Mouse (Mus musculus) embryonic facial prominence, embryonic 11.5 days (tissue): ENCODE data around the gene Tmem240. TPM values are rescaled to one million over a fixed set of nuclear protein-coding genes. Genes with fewer than 3 reads are reported as not detected.

ENCODE experiments used
- ATAC-seq: fragments of 200-750 bp; cut with Nextera tagmentation; replicated peaks from 2 replicates; pipeline ENCODE4 v1.8.0; 2017; ENCODE audit warnings: low read depth; ENCODE audit not compliant: insufficient number of reproducible peaks, low FRiP score, low TSS enrichment
- DNase-seq: peaks from one replicate; pipeline ENCODE4 v3.0.0-alpha.2; 2015; ENCODE audit warnings: low spot score
- H3K27ac ChIP-seq: fragments of 300-500 bp; sonication (generic); replicated peaks from 2 replicates; pipeline ENCODE4 v1.5.1; 2014; ENCODE audit warnings: mild to moderate bottlenecking, low read depth, low read length, control low read depth
- H3K27me3 ChIP-seq: fragments of 300-500 bp; sonication (generic); 2 replicates; pipeline ENCODE4 v1.6.1; 2014; ENCODE audit warnings: mild to moderate bottlenecking, low read length, moderate library complexity, mixed read lengths; ENCODE audit not compliant: control insufficient read depth, insufficient read depth
- H3K36me3 ChIP-seq: fragments of 300-500 bp; sonication (generic); replicated peaks from 2 replicates; pipeline ENCODE4 v1.6.1; 2014; ENCODE audit warnings: low read depth, mild to moderate bottlenecking, low read length, moderate library complexity, mixed read lengths; ENCODE audit not compliant: control insufficient read depth, insufficient read depth
- H3K4me1 ChIP-seq: fragments of 300-500 bp; sonication (generic); 2 replicates; pipeline ENCODE4 v1.6.1; 2014; ENCODE audit warnings: low read length, mixed read lengths; ENCODE audit not compliant: control insufficient read depth, insufficient read depth
- H3K4me2 ChIP-seq: fragments of 300-500 bp; sonication (generic); 2 replicates; pipeline ENCODE4 v1.6.1; 2014; ENCODE audit warnings: low read depth, mild to moderate bottlenecking, control low read depth, low read length, moderate library complexity
- H3K4me3 ChIP-seq: fragments of 300-500 bp; sonication (generic); 2 replicates; pipeline ENCODE4 v1.5.1; 2014; ENCODE audit warnings: low read depth, low read length, control low read depth
- H3K9ac ChIP-seq: fragments of 300-500 bp; sonication (generic); replicated peaks from 2 replicates; pipeline ENCODE4 v1.6.1; 2014; ENCODE audit warnings: mild to moderate bottlenecking, control low read depth, low read length
- H3K9me3 ChIP-seq: fragments of 300-500 bp; sonication (generic); replicated peaks from 2 replicates; pipeline ENCODE4 v1.6.1; 2016; ENCODE audit warnings: mild to moderate bottlenecking, low read length, inconsistent platforms, mixed read lengths; ENCODE audit not compliant: control insufficient read depth
- WGBS: fragments of 180-500 bp; shearing (Covaris S2); extraction: QIAGEN DNeasy Blood & Tissue Kit; methylation state at CpG from one replicate; pipeline ENCODE4 v1.1.7; 2014; 5-methylcytosine and 5-hydroxymethylcytosine counted together
- polyA plus RNA-seq: library from polyadenylated mRNA; unstranded; fragments of >200 nt; fragmentation: Nextera tagmentation; extraction: Ambion mirVana; gene quantifications from 2 replicates; pipeline ENCODE4 v1.2.1, GENCODE M21; 2014

Gene Tmem240
- polyA plus RNA-seq, 1 experiment from 2014 or later, result 0.56 TPM

GRCm38 (mm10) chr4:155769880-155770512, 35.4 kb downstream of the Tmem240 start:
- H3K36me3 ChIP-seq, result no peaks in the 10 kb centered on the region
- peak overlapping the region; percentile 77 for H3K4me2 ChIP-seq
- no peaks in the 10 kb centered on the region; the same call in 1 of the 2 replicates for H3K27me3 ChIP-seq
- H3K9me3 ChIP-seq, result no peaks in the 10 kb centered on the region
- DNase-seq (peak; percentile 93), ATAC-seq (peak; percentile 80)
- WGBS, result under 1% methylated on average over 39 of the region's 39 CpGs
- peaks cover 2% of the 10 kb centered on the region for H3K4me1 ChIP-seq
- H3K4me3 ChIP-seq, result peak overlapping the region; percentile 43
- peak overlapping the region; percentile 90 for H3K9ac ChIP-seq
- H3K27ac ChIP-seq, result peak overlapping the region; percentile 52

- 42% methylated on average over 24 of the region's 24 CpGs for WGBS
- H3K9ac ChIP-seq, result peak overlapping the region; percentile 90
- peak overlapping the region; percentile 43 for H3K4me3 ChIP-seq
- H3K4me1 ChIP-seq, result peaks cover 2% of the 10 kb centered on the region
- H3K27me3 ChIP-seq, result no peaks in the 10 kb centered on the region; the same call in 1 of the 2 replicates
- ATAC-seq (0 out of 2 replicates have a peak, but pooled peaks have one; percentile 7), DNase-seq (no peak)
- no peaks in the 10 kb centered on the region for H3K9me3 ChIP-seq
- peak overlapping the region; percentile 77 for H3K4me2 ChIP-seq
- no peak overlapping the region for H3K27ac ChIP-seq
- no peaks in the 10 kb centered on the region for H3K36me3 ChIP-seq
Measured at GRCm38 (mm10) chr4:155770626-155771025, 36.0 kb downstream of the Tmem240 start.

GRCm38 (mm10) chr4:155771706-155772105, 37.1 kb downstream of the Tmem240 start:
- H3K4me1 ChIP-seq, result peaks cover 2% of the 10 kb centered on the region
- 87% methylated on average over 2 of the region's 2 CpGs for WGBS
- H3K4me3 ChIP-seq, result no peak overlapping the region
- H3K9ac ChIP-seq, result no peak overlapping the region
- H3K27me3 ChIP-seq, result no peaks in the 10 kb centered on the region; the same call in 1 of the 2 replicates
- no peak for ATAC-seq
- no peaks in the 10 kb centered on the region for H3K36me3 ChIP-seq
- no peak for DNase-seq
- H3K9me3 ChIP-seq, result no peaks in the 10 kb centered on the region
- H3K27ac ChIP-seq, result no peak overlapping the region
- no peak overlapping the region for H3K4me2 ChIP-seq

- Histone ChIP-seq H3K4me3 (no peak overlapping the region), H3K36me3 (no peaks in the 10 kb centered on the region), H3K4me1 (peaks cover 2% of the 10 kb centered on the region), H3K9ac (no peak overlapping the region), H3K27ac (no peak overlapping the region), H3K27me3 (no peaks in the 10 kb centered on the region; the same call in 1 of the 2 replicates), H3K4me2 (no peak overlapping the region), H3K9me3 (no peaks in the 10 kb centered on the region)
- WGBS, result 85% methylated on average over 13 of the region's 13 CpGs
- ATAC-seq, result no peak
- DNase-seq, result no peak
Measured at GRCm38 (mm10) chr4:155772786-155773185, 38.2 kb downstream of the Tmem240 start.

- Histone ChIP-seq H3K27ac (no peak overlapping the region), H3K9me3 (no peaks in the 10 kb centered on the region), H3K4me1 (peaks cover 2% of the 10 kb centered on the region), H3K4me3 (peak overlapping the region; percentile 32; the same call in 1 of the 2 replicates), H3K9ac (no peak overlapping the region; the same call in 1 of the 2 replicates), H3K36me3 (no peaks in the 10 kb centered on the region), H3K27me3 (no peaks in the 10 kb centered on the region; the same call in 1 of the 2 replicates), H3K4me2 (peak overlapping the region; percentile 55)
- DNase-seq (no peak), ATAC-seq (no peak)
- 33% methylated on average over 5 of the region's 5 CpGs for WGBS
Measured at GRCm38 (mm10) chr4:155773335-155774078, 38.9 kb downstream of the Tmem240 start.

- Histone ChIP-seq H3K9me3 (no peaks in the 10 kb centered on the region), H3K4me2 (peak within 1 kb of the TSS; percentile 55), H3K27me3 (no peaks in the 10 kb centered on the region; the same call in 1 of the 2 replicates), H3K4me1 (peaks cover 2% of the 10 kb centered on the region), H3K27ac (0 out of 2 replicates have a peak within 1 kb of the TSS, but pooled peaks have one; percentile 13), H3K4me3 (peak within 1 kb of the TSS; percentile 32), H3K36me3 (no peaks in the 10 kb centered on the region), H3K9ac (peak within 1 kb of the TSS; percentile 45)
- DNase-seq, result peak; percentile 92
- 2% methylated on average over 35 of the region's 35 CpGs for WGBS
- ATAC-seq, result peak; percentile 74
Measured at GRCm38 (mm10) chr4:155774280-155774754, 39.7 kb downstream of the Tmem240 start, which contains the start of gene Vwa1. TSS of gene Vwa1 (minus strand) at chr4:155774698.

- H3K36me3 ChIP-seq, result no peaks in the 10 kb centered on the region
- no peak for ATAC-seq
- H3K4me1 ChIP-seq, result peaks cover 2% of the 10 kb centered on the region
- H3K4me3 ChIP-seq, result no peak overlapping the region; the same call in 1 of the 2 replicates
- no peaks in the 10 kb centered on the region for H3K9me3 ChIP-seq
- H3K4me2 ChIP-seq, result peak overlapping the region; percentile 55
- H3K9ac ChIP-seq, result peak overlapping the region; percentile 45
- H3K27ac ChIP-seq, result 0 out of 2 replicates have a peak overlapping the region, but pooled peaks have one; percentile 13
- 60% methylated on average over 9 of the region's 9 CpGs for WGBS
- no peaks in the 10 kb centered on the region; the same call in 1 of the 2 replicates for H3K27me3 ChIP-seq
- no peak for DNase-seq
Measured at GRCm38 (mm10) chr4:155774971-155775740, 40.6 kb downstream of the Tmem240 start.
